Mouse (Mus musculus) liver, adult 2 months (tissue): ENCODE results near the gene Polr3c.

Source experiments
- CTCF ChIP-seq: fragments of 200-500 bp; IDR thresholded peaks from 2 replicates; pipeline ENCODE4 v1.5.1; 2011; ENCODE audit warnings: low read depth, low read length, control low read depth
- POLR2A ChIP-seq: fragments of 200-500 bp; IDR thresholded peaks from 2 replicates; pipeline ENCODE4 v1.6.1; 2011; ENCODE audit warnings: low read length, control low read depth; ENCODE audit not compliant: insufficient read depth; ENCODE audit errors: extremely low read depth

DNA sequence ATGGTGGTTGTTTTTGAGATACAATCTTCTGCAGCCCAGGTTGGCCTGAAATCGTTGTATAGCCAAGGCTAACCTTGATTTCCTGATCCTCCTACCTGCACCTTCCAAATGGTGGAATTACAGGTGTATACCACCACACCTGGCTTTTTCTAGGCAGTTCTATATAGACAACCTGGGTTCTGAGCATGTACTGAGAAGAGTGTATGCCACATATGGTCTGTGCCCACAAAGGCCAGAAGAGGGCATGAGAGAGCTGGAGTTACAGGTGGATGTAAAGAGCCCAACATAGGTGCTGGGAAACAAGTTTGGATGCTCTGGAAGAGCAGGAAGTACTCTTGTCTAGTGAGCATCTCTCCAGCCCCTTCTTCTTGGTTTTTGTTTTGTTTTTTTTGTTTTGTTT is 60.1 kb downstream of the Polr3c start:
- peak; percentile 38; the same call in 1 of the 2 replicates for TF ChIP-seq CTCF
- no peak for TF ChIP-seq POLR2A
